Mouse (Mus musculus) small intestine, adult 2 months (tissue): ENCODE measurements around the gene Cyp19a1. TPM values are rescaled to one million over a fixed set of nuclear protein-coding genes. Genes with fewer than 3 reads are reported as not detected.

Experiments used
- H3K27ac ChIP-seq: fragments of 200-500 bp; 2 replicates; pipeline ENCODE4 v1.5.1; 2012; ENCODE audit warnings: low read depth, low read length, control low read depth, inconsistent platforms; ENCODE audit not compliant: insufficient read depth
- H3K27me3 ChIP-seq: fragments of 200-500 bp; 2 replicates; pipeline ENCODE4 v1.6.1; 2012; ENCODE audit warnings: mild to moderate bottlenecking, moderate library complexity, low read length, inconsistent platforms; ENCODE audit not compliant: control insufficient read depth, insufficient read depth
- H3K36me3 ChIP-seq: fragments of 200-500 bp; 2 replicates; pipeline ENCODE4 v1.6.1; 2012; ENCODE audit warnings: mild to moderate bottlenecking, low read length, control low read depth, inconsistent platforms; ENCODE audit not compliant: control insufficient read depth, insufficient read depth
- H3K4me1 ChIP-seq: fragments of 200-500 bp; 2 replicates; pipeline ENCODE4 v1.6.1; 2012; ENCODE audit warnings: low read length, inconsistent platforms, mixed read lengths; ENCODE audit not compliant: control insufficient read depth, insufficient read depth, insufficient read length
- H3K4me3 ChIP-seq: fragments of 200-500 bp; 2 replicates; pipeline ENCODE4 v1.5.1; 2012; ENCODE audit warnings: low read depth, mild to moderate bottlenecking, control low read depth, inconsistent platforms, low read length, moderate library complexity
- CTCF ChIP-seq: fragments of 200-500 bp; IDR thresholded peaks from 2 replicates; pipeline ENCODE4 v1.5.1; 2012; ENCODE audit warnings: low read depth, mild to moderate bottlenecking, control low read depth, inconsistent platforms, low read length, moderate library complexity, mixed read lengths; ENCODE audit not compliant: insufficient replicate concordance, insufficient read length; ENCODE audit errors: extremely low read depth
- POLR2A ChIP-seq: fragments of 200-500 bp; IDR thresholded peaks from 2 replicates; pipeline ENCODE4 v1.6.1; 2012; ENCODE audit warnings: low read depth, mild to moderate bottlenecking, control low read depth, inconsistent platforms, low read length, moderate library complexity
- WGBS: fragments of 180-500 bp; shearing (Covaris S2); methylation state at CpG from one replicate; pipeline ENCODE4 v1.1.7; 2018; 5-methylcytosine and 5-hydroxymethylcytosine counted together
- polyA plus RNA-seq: library from polyadenylated mRNA; depleted of rRNA; stranded (reverse); fragments of >200 nt; gene quantifications from 2 replicates; pipeline ENCODE4 v1.2.3, GENCODE M21; 2012

Cyp19a1 gene
- polyA plus RNA-seq, 1 experiment = not detected

DNA sequence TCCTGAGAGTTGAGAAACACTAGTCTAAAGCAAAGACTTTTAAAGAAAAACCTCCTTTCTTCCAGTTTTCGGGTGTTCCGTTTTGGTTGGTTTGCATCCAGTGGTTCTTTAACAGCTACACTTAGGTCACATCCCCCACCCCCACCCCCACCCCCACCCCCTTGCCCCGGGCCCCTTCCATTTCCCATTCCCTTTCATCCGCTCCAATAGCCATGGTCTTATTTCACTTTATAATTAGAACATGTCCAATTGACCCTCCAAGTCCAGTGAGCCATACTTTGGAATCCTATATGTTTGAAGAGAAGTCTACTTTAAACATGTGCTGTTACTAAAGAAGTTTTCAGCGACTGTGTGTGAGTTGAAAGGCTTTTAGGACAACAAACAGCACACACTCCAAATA lies 19.9 kb upstream of the Cyp19a1 start:
- no peaks in the 10 kb centered on the region for H3K4me1 ChIP-seq
- H3K4me3 ChIP-seq = no peak overlapping the region
- 74% methylated on average over 5 of the region's 5 CpGs for WGBS
- TF ChIP-seq POLR2A = no peak
- no peak for TF ChIP-seq CTCF
- H3K27ac ChIP-seq = no peak overlapping the region
- H3K27me3 ChIP-seq = no peaks in the 10 kb centered on the region
- no peaks in the 10 kb centered on the region for H3K36me3 ChIP-seq

GRCm38 (mm10) chr9:54286331-54286987 lies 18.5 kb upstream of the Cyp19a1 start, which contains the start of gene Gldn:
Gene Gldn (plus strand): TSS chr9:54286486.
- Histone ChIP-seq H3K36me3 (no peaks in the 10 kb centered on the region), H3K27ac (no peak within 1 kb of the TSS), H3K4me1 (no peaks in the 10 kb centered on the region), H3K27me3 (no peaks in the 10 kb centered on the region), H3K4me3 (no peak within 1 kb of the TSS)
- 4% methylated on average over 61 of the region's 61 CpGs for WGBS
- TF ChIP-seq POLR2A = no peak
- no peak for TF ChIP-seq CTCF

DNA sequence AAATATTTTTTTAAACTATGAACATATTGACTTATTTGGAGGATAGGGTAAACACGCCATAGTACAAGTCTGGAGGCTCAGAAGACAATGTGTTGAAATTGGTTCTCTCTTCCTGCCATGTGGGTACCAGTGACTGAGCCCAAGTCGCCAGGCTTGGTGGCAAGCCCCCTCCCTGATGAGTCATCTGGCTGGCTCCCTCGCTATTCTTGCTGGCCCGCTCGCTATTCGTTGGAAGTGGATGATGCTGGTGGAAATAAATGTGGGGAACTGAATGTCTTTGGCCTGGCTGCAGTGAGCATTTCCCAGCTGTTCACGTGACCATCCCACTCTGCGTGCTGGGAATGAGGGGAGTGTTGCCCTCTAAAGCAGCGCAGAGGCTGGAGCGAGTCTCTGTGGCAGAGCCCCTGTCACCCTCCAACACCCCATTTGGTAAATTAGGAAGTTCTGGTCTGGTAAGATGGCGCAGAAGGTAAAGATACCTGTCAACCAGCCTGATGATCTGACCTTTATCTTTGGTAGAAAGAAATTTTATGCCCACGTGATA lies 11.2 kb upstream of the Cyp19a1 start:
- H3K4me1 ChIP-seq = no peaks in the 10 kb centered on the region
- no peaks in the 10 kb centered on the region for H3K27me3 ChIP-seq
- H3K36me3 ChIP-seq = no peaks in the 10 kb centered on the region
- no peak overlapping the region for H3K27ac ChIP-seq
- 78% methylated on average over 12 of the region's 12 CpGs for WGBS
- TF ChIP-seq POLR2A (no peak), CTCF (no peak)
- no peak overlapping the region for H3K4me3 ChIP-seq

DNA sequence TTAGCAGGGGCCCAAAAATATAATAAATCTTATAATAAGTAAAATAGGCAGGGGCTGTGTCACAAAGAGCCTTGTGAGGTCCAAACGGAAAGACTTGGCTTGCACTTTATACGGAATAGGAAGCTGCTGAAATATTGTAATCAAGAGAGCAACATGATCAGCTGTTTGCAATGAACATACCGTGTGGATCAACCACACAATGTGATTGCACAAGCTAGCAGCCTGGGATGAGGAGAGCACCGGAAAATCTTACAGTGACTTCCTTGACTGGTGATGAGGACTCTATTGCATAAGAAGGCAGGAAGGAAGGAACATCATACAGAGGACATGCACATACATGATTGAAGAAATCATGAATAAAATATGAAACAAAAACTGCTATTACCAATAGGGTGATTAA lies 7.4 kb upstream of the Cyp19a1 start:
- Histone ChIP-seq H3K27me3 (no peaks in the 10 kb centered on the region), H3K36me3 (no peaks in the 10 kb centered on the region), H3K4me1 (no peaks in the 10 kb centered on the region), H3K27ac (no peak overlapping the region), H3K4me3 (no peak overlapping the region)
- 80% methylated on average over 4 of the region's 4 CpGs for WGBS
- TF ChIP-seq CTCF (no peak), POLR2A (no peak)

DNA sequence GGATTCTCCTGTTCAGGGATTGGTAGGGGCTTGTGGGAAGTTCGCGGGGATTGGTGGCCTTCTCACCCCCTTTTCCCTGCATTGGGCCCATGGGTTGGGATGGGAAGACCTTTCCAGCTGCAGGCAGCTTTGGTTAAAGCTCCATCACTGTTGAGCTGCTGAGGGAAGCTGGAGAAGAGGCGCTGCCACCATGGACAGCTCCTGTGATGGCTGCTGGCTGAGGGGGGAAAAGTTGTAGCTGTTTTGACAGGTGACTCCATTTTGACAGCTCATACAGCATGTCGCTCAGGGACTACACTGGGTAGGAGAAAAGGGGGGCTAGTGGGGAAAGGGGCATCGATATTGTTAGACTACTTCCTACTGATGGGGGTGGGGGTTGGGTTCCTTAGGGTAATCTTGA lies 3.0 kb upstream of the Cyp19a1 start:
- no peak for TF ChIP-seq POLR2A
- TF ChIP-seq CTCF = no peak
- no peaks in the 10 kb centered on the region for H3K4me1 ChIP-seq
- H3K36me3 ChIP-seq = no peaks in the 10 kb centered on the region
- H3K27ac ChIP-seq = no peak overlapping the region
- 42% methylated on average over 5 of the region's 5 CpGs for WGBS
- no peak overlapping the region for H3K4me3 ChIP-seq
- H3K27me3 ChIP-seq = no peaks in the 10 kb centered on the region

DNA sequence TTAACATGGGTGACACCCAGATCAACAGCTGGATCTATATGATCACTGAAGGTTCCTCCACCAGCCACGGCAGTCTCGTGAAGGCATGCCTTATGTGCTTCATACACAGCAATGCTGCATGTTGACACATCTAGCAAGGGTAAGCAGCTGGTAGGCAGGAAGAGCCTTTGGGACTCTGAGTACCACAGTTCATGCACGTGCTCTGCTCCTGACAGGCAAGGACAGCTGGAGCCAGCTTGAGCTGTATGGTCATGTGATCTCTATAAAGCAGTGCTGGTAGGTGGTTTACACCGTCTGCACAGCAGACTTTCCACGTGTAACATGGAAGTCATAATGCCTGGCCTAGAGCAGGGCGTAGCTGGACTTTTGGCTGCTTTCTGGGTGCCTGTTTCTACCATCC lies 2.1 kb upstream of the Cyp19a1 start:
- TF ChIP-seq CTCF = no peak
- TF ChIP-seq POLR2A = no peak
- H3K4me1 ChIP-seq = no peaks in the 10 kb centered on the region
- H3K27me3 ChIP-seq = no peaks in the 10 kb centered on the region
- H3K27ac ChIP-seq = no peak overlapping the region
- no peak overlapping the region for H3K4me3 ChIP-seq
- WGBS = 66% methylated on average over 6 of the region's 6 CpGs
- no peaks in the 10 kb centered on the region for H3K36me3 ChIP-seq

DNA sequence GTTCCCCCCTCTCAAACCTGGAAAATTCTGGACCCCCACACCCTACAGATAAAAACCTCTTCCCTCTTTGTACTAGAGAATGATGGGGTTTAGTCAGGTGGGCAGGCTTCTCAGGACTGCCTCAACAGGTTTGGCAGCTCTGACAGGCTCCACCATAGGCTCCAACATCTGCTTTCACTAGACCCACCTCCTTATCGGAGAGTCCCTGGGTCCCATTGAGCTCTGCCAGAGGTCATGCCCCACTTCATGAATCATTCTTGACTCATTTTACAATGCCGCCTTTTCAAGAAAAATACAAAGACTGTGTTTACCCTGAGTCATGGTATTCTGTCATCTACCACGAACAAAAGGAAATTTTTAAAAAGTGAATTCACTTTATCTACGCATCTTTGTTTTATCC lies 3.2 kb downstream of the Cyp19a1 start:
- WGBS = 43% methylated on average over 4 of the region's 4 CpGs
- H3K36me3 ChIP-seq = no peaks in the 10 kb centered on the region
- no peaks in the 10 kb centered on the region for H3K27me3 ChIP-seq
- H3K4me1 ChIP-seq = no peaks in the 10 kb centered on the region
- H3K4me3 ChIP-seq = no peak overlapping the region
- H3K27ac ChIP-seq = no peak overlapping the region
- no peak for TF ChIP-seq CTCF
- TF ChIP-seq POLR2A = no peak
